Mouse (Mus musculus): ENCODE data around the gene Rragc. TPM values are rescaled to one million over a fixed set of nuclear protein-coding genes. Genes with fewer than 3 reads are reported as not detected.
"Not testable (repeated sequence)": the region's sequence is repeated elsewhere in the genome, so short reads cannot be mapped to it uniquely, and the experiment has no call there.

Gene Rragc
- total RNA-seq, 2 experiments from 2014 or later, result 55.3 to 61.5 TPM

DNA sequence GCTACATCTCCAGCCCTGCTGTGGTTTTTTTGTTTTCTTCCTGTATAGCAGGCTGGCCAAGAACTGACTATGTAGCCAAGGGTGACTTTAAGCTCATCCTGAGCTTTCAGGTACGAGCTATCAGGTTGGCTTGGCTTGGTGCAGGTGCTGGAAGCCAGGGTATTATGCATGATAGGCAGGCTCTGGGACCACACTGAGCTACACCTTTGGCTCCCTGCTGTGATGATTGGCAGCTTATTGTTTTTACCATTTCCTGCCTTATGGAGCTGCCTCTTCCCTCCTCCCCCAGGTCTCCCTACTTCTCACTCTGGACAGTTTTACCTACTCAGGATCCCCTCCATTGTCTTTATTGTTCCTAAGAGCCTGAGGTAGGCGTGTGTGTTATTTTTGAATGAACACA is 1.6 kb downstream of the Rragc start:
- Histone ChIP-seq H3K27ac (no peak overlapping the region), H3K4me3 (peak overlapping the region; percentile 93)
- no peak for TF ChIP-seq CTCF (IDR thresholded peaks at IDR 0.05)
- intact Hi-C loops (cut with DNase I), result loop anchor here (5.0 kb wide), 1 partner anchor 172 kb away; no protein-coding TSS in a partner anchor
- no peak for DNase-seq (ENCODE audit: extremely low spot score in 1 of 2, low spot score in 2 of 2)

DNA sequence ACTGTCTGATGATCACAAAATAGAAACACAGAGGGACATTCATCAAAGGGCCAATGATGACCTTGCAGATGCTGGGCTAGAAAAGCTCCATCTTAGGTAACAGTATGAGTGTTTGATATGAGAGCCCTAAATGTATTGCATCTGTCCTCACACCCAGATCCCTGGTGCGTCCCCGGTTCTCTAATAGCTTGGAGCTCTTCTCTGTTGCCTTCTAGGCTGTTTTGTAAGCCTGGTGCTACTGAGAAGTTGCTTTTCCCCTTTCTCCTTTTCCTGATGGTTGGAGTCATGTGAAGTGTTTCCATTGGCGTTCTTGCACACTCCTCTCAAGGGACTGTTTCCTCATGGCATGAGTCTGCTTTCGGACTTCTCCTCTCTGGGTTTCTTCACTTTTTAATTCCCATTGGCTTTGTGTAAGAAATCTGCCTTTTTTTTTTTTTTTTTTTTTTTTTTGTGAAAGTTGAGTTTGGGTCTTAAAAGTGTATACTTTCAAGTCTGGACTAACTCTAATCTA is 3.9 kb downstream of the Rragc start:
- intact Hi-C loops (cut with DNase I), result no loop called here
- H3K4me3 ChIP-seq, result no peak overlapping the region
- no peak for DNase-seq (ENCODE audit: extremely low spot score in 1 of 2, low spot score in 2 of 2)
- no peak for TF ChIP-seq CTCF (IDR thresholded peaks at IDR 0.05)
- H3K27ac ChIP-seq, result no peak overlapping the region

DNA sequence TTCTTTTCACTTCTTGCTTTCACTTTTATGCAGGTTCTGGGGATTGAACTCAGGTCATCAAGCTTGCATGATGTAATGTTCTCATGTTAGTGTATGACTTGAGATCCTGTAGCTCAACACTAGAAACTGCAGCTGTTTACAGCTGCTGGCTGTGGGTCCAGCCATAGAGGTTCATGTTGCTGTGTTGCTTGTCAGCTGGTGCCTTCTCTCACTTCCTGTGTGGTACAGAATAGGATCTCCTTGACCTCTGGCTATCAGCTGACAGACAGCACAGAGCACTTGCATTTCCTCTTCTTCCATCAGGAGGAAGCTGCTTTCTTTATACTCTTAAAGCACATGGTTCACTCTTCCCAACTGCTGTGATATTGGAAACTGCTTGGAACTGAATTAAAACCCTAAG is 10.7 kb downstream of the Rragc start:
- H3K4me3 ChIP-seq, result no peak overlapping the region
- TF ChIP-seq CTCF (IDR thresholded peaks at IDR 0.05), result no peak
- H3K27ac ChIP-seq, result no peak overlapping the region
- no peak for DNase-seq (ENCODE audit: extremely low spot score in 1 of 2, low spot score in 2 of 2)
- intact Hi-C loops (cut with DNase I), result no loop called here

DNA sequence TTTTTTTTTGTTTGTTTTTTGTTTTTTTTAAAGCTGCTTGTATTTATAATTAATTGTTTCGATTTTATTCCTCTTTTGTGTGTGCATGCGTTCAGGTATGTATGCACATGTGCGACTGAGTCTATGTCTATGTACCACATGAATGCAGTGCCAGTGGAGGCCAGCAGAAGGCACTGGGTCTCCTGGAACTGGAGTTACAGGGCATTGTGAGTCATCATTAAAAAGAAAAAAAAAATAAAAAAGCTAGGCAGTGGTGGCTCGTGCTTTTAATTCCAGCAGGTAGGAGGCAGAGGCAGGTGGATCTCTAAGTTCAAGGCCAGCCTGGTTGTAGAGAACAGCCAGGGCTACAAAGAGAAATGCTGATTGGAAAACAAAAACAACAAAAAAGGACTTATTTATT is 12.7 kb downstream of the Rragc start:
- H3K4me3 ChIP-seq, result no peak overlapping the region
- no peak; the same call in 1 of the 2 replicates for TF ChIP-seq CTCF (IDR thresholded peaks at IDR 0.05)
- no peak for DNase-seq (ENCODE audit: extremely low spot score in 1 of 2, low spot score in 2 of 2)
- no peak overlapping the region for H3K27ac ChIP-seq
- intact Hi-C loops (cut with DNase I), result no loop called here

DNA sequence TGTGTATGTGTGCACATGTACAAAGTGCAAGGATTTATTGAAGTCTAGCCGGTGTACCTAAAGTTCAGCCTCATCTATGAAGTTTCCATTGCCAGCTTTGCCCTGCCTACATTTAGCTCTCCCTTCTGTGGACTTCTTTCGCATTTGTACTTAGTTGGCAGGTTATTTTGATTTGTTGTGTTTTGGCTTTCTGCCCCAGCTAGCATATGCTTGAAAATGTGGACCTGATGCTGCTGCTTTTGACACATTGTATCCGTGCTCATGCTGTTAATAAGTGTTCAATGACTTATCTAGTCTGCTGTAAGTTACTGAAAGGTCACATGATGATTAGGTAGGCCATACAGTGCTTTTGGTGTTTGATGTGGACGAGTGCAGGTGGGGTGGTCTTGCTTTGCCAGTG is 17.1 kb downstream of the Rragc start:
- TF ChIP-seq CTCF (IDR thresholded peaks at IDR 0.05), result no peak

DNA sequence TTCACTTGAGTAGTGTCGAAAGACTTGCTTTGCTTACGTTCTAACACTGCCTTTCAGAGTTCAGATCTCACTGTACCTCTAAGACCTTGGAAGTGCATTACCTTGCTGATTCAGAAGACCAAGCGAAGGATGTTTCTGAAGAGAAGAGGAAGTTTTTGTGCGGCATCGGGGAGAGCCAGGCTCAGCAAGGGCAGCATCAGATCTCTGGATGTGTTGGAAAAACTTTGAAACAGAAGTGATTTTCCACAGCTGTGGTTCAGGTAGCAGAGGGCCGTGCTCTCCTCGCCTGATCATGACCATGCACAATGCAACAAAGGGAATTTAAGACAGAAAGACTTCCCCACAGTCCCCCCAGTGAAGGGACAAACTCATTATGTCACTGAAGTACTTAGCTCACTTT is 18.8 kb downstream of the Rragc start:
- TF ChIP-seq CTCF (IDR thresholded peaks at IDR 0.05), result no peak
- Histone ChIP-seq H3K4me3 (no peak overlapping the region), H3K27ac (no peak overlapping the region)
- no peak for DNase-seq (ENCODE audit: extremely low spot score in 1 of 2, low spot score in 2 of 2)
- intact Hi-C loops (cut with DNase I), result no loop called here

More for the DNA sequence above, 17.1 kb downstream of the Rragc start:
- DNase-seq (ENCODE audit: extremely low spot score in 1 of 2, low spot score in 2 of 2), result no peak
- Histone ChIP-seq H3K27ac (no peak overlapping the region), H3K4me3 (no peak overlapping the region)
- intact Hi-C loops (cut with DNase I), result no loop called here

DNA sequence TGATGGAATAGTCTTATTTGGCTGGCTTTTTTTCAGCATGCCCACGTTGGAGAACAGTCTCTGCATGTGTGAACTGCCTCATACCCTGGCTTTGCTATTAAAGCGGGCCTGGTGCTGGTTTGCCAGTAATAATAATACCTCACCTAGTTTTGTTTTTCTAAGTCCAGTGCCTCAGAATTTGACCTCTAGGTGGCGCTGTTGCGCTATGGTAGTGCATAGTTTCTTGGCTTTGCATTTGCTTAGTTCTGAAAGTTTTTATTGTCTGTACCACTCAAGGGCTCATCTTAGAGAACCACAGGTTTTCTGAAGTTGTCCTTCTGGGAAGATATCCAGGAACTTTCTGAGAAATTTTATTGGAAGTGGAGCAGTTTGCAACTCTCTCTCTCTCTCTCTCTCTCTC is 22.6 kb downstream of the Rragc start:
- peak; percentile 72 to 78 for DNase-seq (ENCODE audit: extremely low spot score in 1 of 2, low spot score in 2 of 2)
- intact Hi-C loops (cut with DNase I), result loop anchor here (2.0 kb wide), 1 partner anchor 735 kb away; no protein-coding TSS in a partner anchor
- Histone ChIP-seq H3K4me3 (no peak overlapping the region), H3K27ac (no peak overlapping the region)
- peak; percentile 94 for TF ChIP-seq CTCF (IDR thresholded peaks at IDR 0.05)

DNA sequence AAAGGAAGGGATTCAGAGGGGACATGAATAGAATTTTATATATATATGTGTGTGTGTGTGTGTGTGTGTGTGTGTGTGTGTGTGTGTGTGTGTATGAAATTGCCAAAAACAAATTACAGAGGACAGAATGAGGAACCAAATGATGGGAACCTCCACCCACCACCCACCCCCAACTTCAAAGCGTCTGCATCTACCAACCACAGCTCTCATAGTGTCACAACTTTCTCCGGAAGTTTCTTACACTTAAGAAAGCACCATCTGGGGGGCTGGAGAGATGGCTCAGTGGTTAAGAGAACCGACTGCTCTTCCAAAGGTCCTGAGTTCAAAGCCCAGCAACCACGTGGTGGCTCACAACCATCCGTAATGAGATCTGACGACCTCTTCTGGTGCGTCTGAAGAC is 23.6 kb downstream of the Rragc start:
- not testable (repeated sequence) for H3K27ac ChIP-seq; DNase-seq (ENCODE audit: extremely low spot score in 1 of 2, low spot score in 2 of 2); H3K4me3 ChIP-seq
- intact Hi-C loops (cut with DNase I), result loop anchor here (2.0 kb wide), 1 partner anchor 734 kb away; no protein-coding TSS in a partner anchor

DNA sequence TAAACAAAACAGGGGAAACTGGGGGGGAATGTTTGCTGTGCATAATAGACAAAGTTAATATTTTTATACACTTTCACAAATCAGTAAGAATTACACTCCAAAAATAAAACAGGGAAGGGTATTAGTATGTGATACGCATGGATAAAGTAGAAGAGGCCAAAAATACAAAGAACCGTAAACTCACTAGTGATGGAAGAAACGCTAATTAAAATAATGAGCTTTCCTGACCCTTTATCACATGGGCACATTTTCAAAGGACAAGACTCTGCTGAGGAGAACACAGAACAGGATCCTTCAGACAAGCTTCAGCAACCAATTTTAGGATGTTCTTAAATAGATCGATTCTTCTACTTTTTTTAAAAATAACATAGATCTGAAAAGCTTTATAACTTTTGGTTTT is 29.5 kb downstream of the Rragc start:
- no peak overlapping the region for H3K27ac ChIP-seq
- DNase-seq (ENCODE audit: extremely low spot score in 1 of 2, low spot score in 2 of 2), result no peak
- H3K4me3 ChIP-seq, result no peak overlapping the region
- intact Hi-C loops (cut with DNase I), result loop anchor here (5.0 kb wide), 1 partner anchor 716 kb away; no protein-coding TSS in a partner anchor
- no peak for TF ChIP-seq CTCF (IDR thresholded peaks at IDR 0.05)

DNA sequence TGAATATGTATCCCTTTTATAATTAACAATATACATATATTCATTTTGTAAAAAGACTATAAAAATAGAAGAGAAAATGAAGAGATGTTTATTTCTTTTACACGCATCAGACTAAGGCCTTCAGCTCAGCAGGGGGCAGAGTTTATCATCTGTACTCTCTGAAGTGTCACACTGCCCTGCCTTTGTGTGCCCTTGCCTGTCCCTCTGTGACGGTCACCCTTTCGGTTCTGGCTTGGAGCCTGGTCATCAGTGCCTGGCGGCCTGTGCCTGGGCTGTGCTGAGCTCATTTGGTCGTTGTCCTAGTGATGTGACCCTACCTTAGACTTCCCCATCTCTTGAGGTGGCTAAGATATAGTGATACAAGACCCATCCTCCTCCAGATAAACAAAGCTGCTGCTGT is 29.9 kb downstream of the Rragc start:
- no peak overlapping the region for H3K4me3 ChIP-seq
- TF ChIP-seq CTCF (IDR thresholded peaks at IDR 0.05), result no peak; the same call in 1 of the 2 replicates
- DNase-seq (ENCODE audit: extremely low spot score in 1 of 2, low spot score in 2 of 2), result no peak
- no peak overlapping the region for H3K27ac ChIP-seq
- intact Hi-C loops (cut with DNase I), result loop anchor here (5.0 kb wide), 1 partner anchor 715 kb away; no protein-coding TSS in a partner anchor

DNA sequence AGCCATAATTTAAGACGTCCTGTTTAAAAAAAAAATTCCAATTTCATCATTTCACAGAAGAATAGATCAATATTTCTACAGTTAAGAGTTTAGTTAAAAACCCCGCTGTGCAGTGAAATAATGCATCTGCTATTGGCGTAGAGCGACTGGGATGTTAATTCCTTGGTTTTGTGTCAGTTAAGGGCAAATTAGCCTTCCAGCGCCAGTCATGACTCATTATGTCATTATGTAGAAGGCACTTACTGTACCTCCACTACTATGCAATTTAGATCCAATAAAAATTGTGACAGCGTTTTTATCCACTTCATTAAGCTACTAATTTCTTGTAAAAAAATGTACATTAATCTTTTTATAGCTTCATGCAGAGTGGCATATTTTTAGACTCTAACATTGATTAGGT is 31.7 kb downstream of the Rragc start:
- no peak for DNase-seq (ENCODE audit: extremely low spot score in 1 of 2, low spot score in 2 of 2)
- Histone ChIP-seq H3K4me3 (no peak overlapping the region), H3K27ac (no peak overlapping the region)
- intact Hi-C loops (cut with DNase I), result loop anchor here (5.0 kb wide), 1 partner anchor 713 kb away; no protein-coding TSS in a partner anchor
- TF ChIP-seq CTCF (IDR thresholded peaks at IDR 0.05), result no peak

DNA sequence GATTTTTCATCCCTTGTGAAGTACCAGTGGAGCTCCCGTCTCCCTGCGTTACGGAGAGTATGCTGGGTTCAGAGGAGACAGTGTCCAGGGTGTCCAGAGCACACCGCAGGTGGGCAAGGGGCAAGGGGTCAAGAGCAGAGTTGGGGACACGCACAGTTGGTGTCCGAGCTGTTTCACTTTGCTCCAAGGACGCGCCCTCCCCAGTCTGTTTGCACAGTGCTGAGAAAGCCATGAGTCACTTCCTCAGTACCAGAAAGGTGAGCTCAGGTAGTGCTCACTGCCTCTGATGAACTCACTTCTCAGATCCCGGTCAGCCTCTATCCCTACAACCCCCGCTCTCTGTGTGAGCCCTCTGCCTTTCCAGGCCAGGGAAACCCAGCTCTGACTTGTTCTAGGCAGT is 32.4 kb downstream of the Rragc start:
- Histone ChIP-seq H3K27ac (no peak overlapping the region), H3K4me3 (no peak overlapping the region)
- intact Hi-C loops (cut with DNase I), result loop anchor here (5.0 kb wide), 1 partner anchor 713 kb away; no protein-coding TSS in a partner anchor
- no peak for TF ChIP-seq CTCF (IDR thresholded peaks at IDR 0.05)
- no peak for DNase-seq (ENCODE audit: extremely low spot score in 1 of 2, low spot score in 2 of 2)

DNA sequence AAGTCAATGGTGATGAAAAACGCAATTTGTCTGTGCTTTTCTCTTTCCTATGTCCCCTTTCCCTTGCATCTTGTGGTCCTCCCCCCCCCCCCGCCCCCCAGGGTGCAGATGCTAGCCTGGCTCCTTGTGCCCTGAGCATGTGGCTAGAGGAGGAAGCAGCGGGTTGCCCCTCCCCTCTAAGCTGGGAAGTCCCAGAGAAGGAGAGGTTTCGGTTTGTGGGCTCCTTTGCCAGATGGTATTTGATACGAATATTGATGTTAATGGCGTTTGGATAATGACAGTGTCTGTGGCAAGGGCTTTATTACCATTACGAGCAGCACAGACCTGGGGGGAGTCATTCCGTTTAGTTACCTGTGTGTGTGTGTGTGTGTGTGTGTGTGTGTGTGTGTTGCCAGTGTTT is 34.8 kb downstream of the Rragc start:
- no peak for TF ChIP-seq CTCF (IDR thresholded peaks at IDR 0.05)
- DNase-seq (ENCODE audit: extremely low spot score in 1 of 2, low spot score in 2 of 2), result no peak
- Histone ChIP-seq H3K27ac (no peak overlapping the region), H3K4me3 (no peak overlapping the region)
- intact Hi-C loops (cut with DNase I), result no loop called here
